Mouse (Mus musculus): ENCODE data around the gene Ffar1.

DNA sequence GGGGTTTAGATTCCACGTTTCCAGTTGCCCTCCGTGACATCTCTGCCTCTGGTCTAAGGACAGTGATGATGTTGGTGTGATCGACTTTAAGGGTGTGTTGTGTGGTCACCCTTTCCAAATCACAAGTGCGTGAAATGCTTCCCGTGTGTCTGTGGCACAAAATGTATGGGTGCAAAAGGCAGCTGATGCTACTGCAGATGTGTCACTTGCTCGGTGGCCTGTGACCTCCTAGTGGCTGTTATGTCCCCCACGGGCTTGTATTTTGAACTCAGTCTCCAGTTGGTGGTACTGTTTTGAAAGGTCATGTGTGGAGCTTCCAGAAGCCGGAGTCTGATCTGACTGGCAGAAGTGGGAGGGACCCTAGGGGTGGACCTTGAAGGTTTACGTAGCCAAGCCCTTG, 30.4 kb upstream of the Ffar1 start:
- TF ChIP-seq POLR2A (IDR thresholded peaks at IDR 0.05; ENCODE audit: borderline replicate concordance, control insufficient read depth, low read depth, low read length): no peak
- no peak for TF ChIP-seq CTCF (IDR thresholded peaks at IDR 0.05; ENCODE audit: control insufficient read depth, insufficient read depth, low read length)
